Mouse (Mus musculus): ENCODE data around the gene Bsph2.

The Bsph2 gene

DNA sequence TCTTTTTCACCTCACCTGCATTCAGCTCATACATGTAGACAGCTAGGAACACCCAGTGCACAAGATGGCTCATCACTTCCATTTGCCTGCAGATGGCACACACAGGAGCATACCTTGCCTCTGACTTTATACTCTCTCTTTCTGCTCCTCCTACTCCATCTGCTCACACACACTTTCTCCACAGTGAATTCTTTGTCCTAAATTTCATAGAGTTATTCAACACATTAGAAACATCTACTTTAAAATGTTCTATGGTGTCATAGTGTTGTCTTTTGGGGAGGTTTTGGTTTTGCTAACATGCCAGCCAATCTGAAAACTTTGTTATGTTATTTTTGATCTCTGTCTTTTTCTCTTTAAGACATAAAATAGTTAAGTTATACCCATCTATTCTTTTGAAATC is at the start of gene Bsph2:
Gene Bsph2, minus strand, starts transcription at position 101 of the 400 bp plus-strand sequence.
- DNase-seq, result no peak

DNA sequence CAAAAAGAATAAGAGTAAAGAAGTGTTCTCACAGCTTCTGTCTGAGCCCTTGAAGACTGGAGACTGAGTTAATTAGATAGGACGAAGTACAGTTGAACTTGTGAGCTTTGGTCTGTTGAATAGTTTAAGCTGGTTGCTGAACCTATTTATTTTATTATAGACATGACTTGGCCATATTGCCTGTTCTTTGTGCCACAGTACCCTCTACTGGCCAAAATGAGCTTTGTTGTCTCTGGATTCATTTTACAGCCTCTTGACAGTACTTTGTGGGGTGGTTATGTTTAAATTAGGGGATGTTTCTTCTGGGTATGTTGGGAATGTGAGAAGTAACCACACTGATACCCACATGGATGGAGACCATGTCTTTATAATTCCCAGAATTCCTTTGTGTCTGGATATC is 59.3 kb downstream of the Bsph2 start:
- DNase-seq, result no peak

All from heart, adult 11 months (tissue).